In genomic region chrX:12571407-12571806, GRCm38 (mm10) we compare ENCODE assay signal across 26 mouse cellular contexts. TPM values are rescaled to one million over a fixed set of nuclear protein-coding genes. Genes with fewer than 3 reads are reported as not detected.
DNase-seq lines count a peak whose midpoint lies in the region; ATAC-seq lines count a peak whose summit lies in the region.
"Had no signal": no experiment of that assay in that cellular context is flagged by ENCODE, and none has a peak within 500 bp of the region (broad histone marks: within the 10 kb centered on the region; RNA-seq: fewer than 3 reads in every experiment).

No protein-coding gene starts in this region.

- DNase-seq in kidney, postnatal 25 days = no peak
- DNase-seq in kidney, adult 9 months = no peak
- peak; percentile 5 for DNase-seq in kidney, postnatal 10 days
- DNase-seq in kidney, postnatal 14 days = no peak
- DNase-seq: adrenal gland, adult 8-10 months; adrenal gland, postnatal 14 days; adrenal gland, postnatal 36 days; B cell, adult 2 months; cerebellum, adult 11 months; cerebellum, adult 18-20 months; cerebellum, adult 8-10 months; cerebellum, adult 9-11 months; cerebellum, postnatal 14 days; cerebellum, postnatal 36 days had no signal

- no peak overlapping the region for H3K27ac ChIP-seq in kidney, embryonic 14.5 days (ENCODE audit: low read depth, low read length)
- H3K27ac ChIP-seq in kidney, embryonic 16.5 days (ENCODE audit: low read length) = no peak overlapping the region
- H3K27ac ChIP-seq: embryonic facial prominence, embryonic 10.5 days; embryonic facial prominence, embryonic 12.5 days; forebrain, embryonic 13.5 days; forebrain, embryonic 15.5 days had no signal

- no peaks in the 10 kb centered on the region for H3K4me1 ChIP-seq in kidney, embryonic 14.5 days (ENCODE audit: control insufficient read depth, insufficient read depth, low read length)
- H3K4me1 ChIP-seq in kidney, embryonic 16.5 days (ENCODE audit: insufficient read depth, low read length) = no peaks in the 10 kb centered on the region; the same call in 1 of the 2 replicates
- H3K4me1 ChIP-seq: embryonic facial prominence, embryonic 10.5 days; embryonic facial prominence, embryonic 12.5 days; forebrain, embryonic 13.5 days; forebrain, embryonic 15.5 days had no signal

- WGBS in kidney, embryonic 14.5 days = 60% methylated on average over 1 of the region's 1 CpGs
- WGBS in kidney, embryonic 16.5 days = 63% methylated on average over 1 of the region's 1 CpGs

- H3K27me3 ChIP-seq in kidney, embryonic 14.5 days (ENCODE audit: control insufficient read depth, insufficient read depth, low read length) = peaks cover 3% of the 10 kb centered on the region; the same call in 1 of the 2 replicates
- H3K27me3 ChIP-seq in kidney, embryonic 16.5 days (ENCODE audit: insufficient read depth, low read length) = peaks cover 15% of the 10 kb centered on the region; the same call in 1 of the 2 replicates
- H3K27me3 ChIP-seq: CH12.LX; embryonic facial prominence, embryonic 12.5 days; forebrain, embryonic 13.5 days; forebrain, embryonic 15.5 days had no signal

- no peak overlapping the region for H3K9ac ChIP-seq in kidney, embryonic 14.5 days (ENCODE audit: low read depth, low read length)
- no peak overlapping the region for H3K9ac ChIP-seq in kidney, embryonic 16.5 days (replicated peaks; ENCODE audit: low read length)
- H3K9ac ChIP-seq: embryonic facial prominence, embryonic 12.5 days; forebrain, embryonic 13.5 days; forebrain, embryonic 15.5 days had no signal

- peak; percentile 93 for ATAC-seq in kidney, embryonic 14.5 days (ENCODE audit: low FRiP score, low TSS enrichment)
- ATAC-seq in kidney, embryonic 16.5 days (ENCODE audit: low FRiP score, low TSS enrichment) = peak; percentile 92
- 0 out of 2 replicates have a peak, but pooled peaks have one; percentile 36 for ATAC-seq in common myeloid progenitor, adult 5-6 weeks (replicated peaks; ENCODE audit: low read depth, poor library complexity, severe bottlenecking)
- ATAC-seq: activated CD4-positive, CD25-positive, alpha-beta regulatory T cell, adult 4 months; CD4-positive, CD25-positive, alpha-beta regulatory T cell, adult 4 months; forebrain, embryonic 13.5 days; forebrain, embryonic 15.5 days; Patski had no signal

- no peak overlapping the region for H3K4me2 ChIP-seq in kidney, embryonic 14.5 days (replicated peaks; ENCODE audit: low read depth, low read length)
- H3K4me2 ChIP-seq in kidney, embryonic 16.5 days (replicated peaks; ENCODE audit: low read depth, low read length) = no peak overlapping the region
- H3K4me2 ChIP-seq: embryonic facial prominence, embryonic 12.5 days; forebrain, embryonic 13.5 days; forebrain, embryonic 15.5 days had no signal

- no peak overlapping the region for H3K4me3 ChIP-seq in kidney, embryonic 14.5 days (ENCODE audit: low read length)
- no peak overlapping the region for H3K4me3 ChIP-seq in kidney, embryonic 16.5 days (ENCODE audit: low read length)
- H3K4me3 ChIP-seq: embryonic facial prominence, embryonic 10.5 days; embryonic facial prominence, embryonic 12.5 days; forebrain, embryonic 13.5 days; forebrain, embryonic 15.5 days had no signal

- H3K36me3 ChIP-seq in kidney, embryonic 14.5 days (ENCODE audit: control insufficient read depth, insufficient read depth, low read length) = no peaks in the 10 kb centered on the region
- H3K36me3 ChIP-seq in kidney, embryonic 16.5 days (ENCODE audit: insufficient read depth, low read length) = no peaks in the 10 kb centered on the region
- H3K36me3 ChIP-seq: embryonic facial prominence, embryonic 10.5 days; embryonic facial prominence, embryonic 12.5 days; forebrain, embryonic 15.5 days; G1E had no signal

- no peaks in the 10 kb centered on the region for H3K9me3 ChIP-seq in kidney, embryonic 14.5 days (ENCODE audit: control insufficient read depth, low read length)
- no peaks in the 10 kb centered on the region for H3K9me3 ChIP-seq in kidney, embryonic 16.5 days (ENCODE audit: low read length)
- H3K9me3 ChIP-seq: embryonic facial prominence, embryonic 10.5 days; embryonic facial prominence, embryonic 12.5 days; forebrain, embryonic 13.5 days; forebrain, embryonic 15.5 days; G1E had no signal

RNA-seq across cellular contexts. Expression of gene Atp6ap2, which starts 16.2 kb away (rescaled TPM):
- 89.7 and 110 TPM in 2 replicates for polyA plus RNA-seq in kidney, embryonic 14.5 days (2014; fragmentation: Nextera tagmentation; extraction: Ambion mirVana)
- 133 and 142 TPM in 2 replicates for polyA plus RNA-seq in kidney, embryonic 16.5 days (2015; fragmentation: Nextera tagmentation; extraction: Ambion mirVana)
- total RNA-seq in common myeloid progenitor, adult 5-6 weeks (2017) = 68.8 and 72.1 TPM in 2 replicates

Comparison
In these comparisons a context has a peak if more than half of its experiments do, and no peak if none do; other contexts are left out.
1. ATAC-seq: peak in every context shown above with its lines; median percentile 93 in kidney, embryonic 14.5 days; 92 in kidney, embryonic 16.5 days; 36 in common myeloid progenitor, adult 5-6 weeks.